21 mouse cellular contexts compared by ENCODE assay signal in genomic region chr2:169357400-169357799, GRCm38 (mm10).
DNase-seq lines count a peak whose midpoint lies in the region; ATAC-seq lines count a peak whose summit lies in the region.
"Had no signal": no experiment of that assay in that cellular context is flagged by ENCODE, and none has a peak within 500 bp of the region (broad histone marks: within the 10 kb centered on the region; RNA-seq: fewer than 3 reads in every experiment).

No protein-coding gene starts in this region.

- no peak overlapping the region for H3K9ac ChIP-seq in embryonic facial prominence, embryonic 14.5 days (ENCODE audit: low read depth, low read length)
- H3K9ac ChIP-seq in midbrain, embryonic 14.5 days (replicated peaks; ENCODE audit: low read length) = no peak overlapping the region
- H3K9ac ChIP-seq in midbrain, embryonic 15.5 days = no peak overlapping the region
- H3K9ac ChIP-seq in heart, embryonic 15.5 days = no peak overlapping the region
- H3K9ac ChIP-seq: embryonic facial prominence, embryonic 15.5 days had no signal

- H3K4me2 ChIP-seq in embryonic facial prominence, embryonic 14.5 days (ENCODE audit: low read depth, low read length) = no peak overlapping the region
- no peak overlapping the region for H3K4me2 ChIP-seq in midbrain, embryonic 14.5 days (ENCODE audit: low read length)
- H3K4me2 ChIP-seq in midbrain, embryonic 15.5 days = no peak overlapping the region
- 0 out of 2 replicates have a peak overlapping the region, but pooled peaks have one; percentile 27 for H3K4me2 ChIP-seq in heart, embryonic 15.5 days
- H3K4me2 ChIP-seq: embryonic facial prominence, embryonic 15.5 days had no signal

- no peak overlapping the region for H3K27ac ChIP-seq in embryonic facial prominence, embryonic 14.5 days (replicated peaks; ENCODE audit: low read depth, low read length)
- H3K27ac ChIP-seq in embryonic facial prominence, embryonic 10.5 days (replicated peaks) = no peak overlapping the region
- no peak overlapping the region for H3K27ac ChIP-seq in midbrain, embryonic 14.5 days (replicated peaks; ENCODE audit: low read depth, low read length)
- no peak overlapping the region for H3K27ac ChIP-seq in midbrain, embryonic 15.5 days
- no peak overlapping the region for H3K27ac ChIP-seq in heart, embryonic 15.5 days
- H3K27ac ChIP-seq: embryonic facial prominence, embryonic 15.5 days; layer of hippocampus, adult 2 months; stomach, postnatal 0 days had no signal

- peaks cover 7% of the 10 kb centered on the region; the same call in 1 of the 2 replicates for H3K4me1 ChIP-seq in embryonic facial prominence, embryonic 14.5 days (ENCODE audit: control insufficient read depth, insufficient read depth, low read length)
- peaks cover 6% of the 10 kb centered on the region for H3K4me1 ChIP-seq in embryonic facial prominence, embryonic 10.5 days
- H3K4me1 ChIP-seq in midbrain, embryonic 14.5 days (ENCODE audit: control insufficient read depth, insufficient read depth, low read length) = 0 out of 2 replicates have a peak, but pooled peaks cover 4% of the 10 kb centered on the region
- H3K4me1 ChIP-seq in midbrain, embryonic 15.5 days = no peaks in the 10 kb centered on the region; the same call in 1 of the 2 replicates
- peaks cover 2% of the 10 kb centered on the region; the same call in 1 of the 2 replicates for H3K4me1 ChIP-seq in heart, embryonic 15.5 days (replicated peaks)
- H3K4me1 ChIP-seq: embryonic facial prominence, embryonic 15.5 days; megakaryocyte, embryonic 14.5 days had no signal

- H3K9me3 ChIP-seq in embryonic facial prominence, embryonic 14.5 days (ENCODE audit: control insufficient read depth, low read length) = no peaks in the 10 kb centered on the region
- no peaks in the 10 kb centered on the region for H3K9me3 ChIP-seq in embryonic facial prominence, embryonic 10.5 days
- H3K9me3 ChIP-seq in midbrain, embryonic 14.5 days (ENCODE audit: control insufficient read depth, low read length) = no peaks in the 10 kb centered on the region
- no peaks in the 10 kb centered on the region for H3K9me3 ChIP-seq in midbrain, embryonic 15.5 days
- H3K9me3 ChIP-seq in heart, embryonic 15.5 days (replicated peaks) = no peaks in the 10 kb centered on the region
- H3K9me3 ChIP-seq: embryonic facial prominence, embryonic 15.5 days had no signal

- H3K4me3 ChIP-seq in embryonic facial prominence, embryonic 14.5 days (ENCODE audit: low read depth, low read length) = no peak overlapping the region
- H3K4me3 ChIP-seq in embryonic facial prominence, embryonic 10.5 days = no peak overlapping the region
- H3K4me3 ChIP-seq in midbrain, embryonic 14.5 days (replicated peaks; ENCODE audit: low read depth, low read length) = no peak overlapping the region
- no peak overlapping the region for H3K4me3 ChIP-seq in midbrain, embryonic 15.5 days
- no peak overlapping the region for H3K4me3 ChIP-seq in heart, embryonic 15.5 days
- H3K4me3 ChIP-seq: embryonic facial prominence, embryonic 15.5 days; layer of hippocampus, adult 2 months; megakaryocyte, embryonic 14.5 days had no signal

- H3K36me3 ChIP-seq in embryonic facial prominence, embryonic 14.5 days (ENCODE audit: control insufficient read depth, insufficient read depth, low read length) = no peaks in the 10 kb centered on the region
- no peaks in the 10 kb centered on the region for H3K36me3 ChIP-seq in embryonic facial prominence, embryonic 10.5 days (replicated peaks)
- H3K36me3 ChIP-seq in midbrain, embryonic 14.5 days (ENCODE audit: control insufficient read depth, insufficient read depth, low read length) = no peaks in the 10 kb centered on the region
- H3K36me3 ChIP-seq in midbrain, embryonic 15.5 days (replicated peaks) = no peaks in the 10 kb centered on the region
- no peaks in the 10 kb centered on the region for H3K36me3 ChIP-seq in heart, embryonic 15.5 days
- H3K36me3 ChIP-seq: embryonic facial prominence, embryonic 15.5 days had no signal

- WGBS in embryonic facial prominence, embryonic 14.5 days = 75% methylated on average over 10 of the region's 10 CpGs
- WGBS in embryonic facial prominence, embryonic 10.5 days = 74% methylated on average over 10 of the region's 10 CpGs
- WGBS in midbrain, embryonic 14.5 days = 44% methylated on average over 10 of the region's 10 CpGs
- 51% methylated on average over 10 of the region's 10 CpGs for WGBS in midbrain, embryonic 15.5 days
- 38% methylated on average over 10 of the region's 10 CpGs for WGBS in heart, embryonic 15.5 days

- no peak; the same call in 1 of the 2 replicates for ATAC-seq in embryonic facial prominence, embryonic 14.5 days (ENCODE audit: low read depth)
- ATAC-seq in midbrain, embryonic 14.5 days (ENCODE audit: low FRiP score, low TSS enrichment) = no peak
- ATAC-seq in midbrain, embryonic 15.5 days (replicated peaks) = no peak
- no peak for ATAC-seq in heart, embryonic 15.5 days (replicated peaks; ENCODE audit: insufficient number of reproducible peaks, insufficient read depth, low FRiP score, low read depth)

- H3K27me3 ChIP-seq in embryonic facial prominence, embryonic 14.5 days (replicated peaks; ENCODE audit: control insufficient read depth, insufficient read depth, low read length) = no peaks in the 10 kb centered on the region
- H3K27me3 ChIP-seq in embryonic facial prominence, embryonic 10.5 days (replicated peaks; ENCODE audit: low read depth, poor library complexity, severe bottlenecking) = no peaks in the 10 kb centered on the region
- no peaks in the 10 kb centered on the region for H3K27me3 ChIP-seq in midbrain, embryonic 14.5 days (ENCODE audit: control insufficient read depth, insufficient read depth, low read length)
- H3K27me3 ChIP-seq in midbrain, embryonic 15.5 days (replicated peaks) = no peaks in the 10 kb centered on the region
- H3K27me3 ChIP-seq in heart, embryonic 15.5 days = peaks cover 10% of the 10 kb centered on the region; the same call in 1 of the 2 replicates
- H3K27me3 ChIP-seq: CH12.LX; embryonic facial prominence, embryonic 15.5 days; megakaryocyte, embryonic 14.5 days had no signal

- peak; percentile 37 for DNase-seq in embryonic facial prominence, embryonic 14.5 days (ENCODE audit: low spot score)
- no peak for DNase-seq in embryonic facial prominence, embryonic 10.5 days (ENCODE audit: low spot score)
- DNase-seq in midbrain, embryonic 14.5 days = peak; percentile 19
- peak; percentile 91 for DNase-seq in retina, postnatal 1 day
- DNase-seq in frontal cortex, postnatal 10 days (ENCODE audit: low spot score in 2 of 2) = no peak
- DNase-seq in layer of hippocampus, adult 9-11 months = no peak
- DNase-seq: cerebellum, adult 8-10 months; gastrocnemius, postnatal 10 days; kidney, adult 2 months; kidney, postnatal 10 days; left cerebral cortex, postnatal 4 days; liver; lung, adult 18-20 months; lung, postnatal 14 days had no signal

Comparison
In these comparisons a context has a peak if more than half of its experiments do, and no peak if none do; other contexts are left out.
1. DNase-seq: peak in embryonic facial prominence, embryonic 14.5 days (single experiment), midbrain, embryonic 14.5 days (single experiment) and retina, postnatal 1 day (single experiment); none in embryonic facial prominence, embryonic 10.5 days (single experiment), frontal cortex, postnatal 10 days (0 of 2) and layer of hippocampus, adult 9-11 months (single experiment).